Mouse (Mus musculus) neural tube, embryonic 11.5 days (tissue): ENCODE measurements around the gene Gm47289. TPM values are rescaled to one million over a fixed set of nuclear protein-coding genes. Genes with fewer than 3 reads are reported as not detected.

ENCODE experiments used
- ATAC-seq: fragments of 200-750 bp; cut with Nextera tagmentation; 2 replicates; pipeline ENCODE4 v1.8.0; 2017; ENCODE audit warnings: moderate number of reproducible peaks, mild to moderate bottlenecking, moderate TSS enrichment, moderate library complexity; ENCODE audit not compliant: insufficient read depth, low FRiP score, low TSS enrichment
- DNase-seq: peaks from one replicate; pipeline ENCODE4 v3.0.0-alpha.2; 2015; ENCODE audit warnings: low spot score
- H3K27ac ChIP-seq: fragments of 300-500 bp; sonication (generic); 2 replicates; pipeline ENCODE4 v1.5.1; 2014; ENCODE audit warnings: low read depth, mild to moderate bottlenecking, low read length
- H3K27me3 ChIP-seq: fragments of 300-500 bp; sonication (generic); 2 replicates; pipeline ENCODE4 v1.6.1; 2014; ENCODE audit warnings: mild to moderate bottlenecking, low read length, mixed read lengths; ENCODE audit not compliant: control insufficient read depth, insufficient read depth
- H3K36me3 ChIP-seq: fragments of 300-500 bp; sonication (generic); 2 replicates; pipeline ENCODE4 v1.6.1; 2014; ENCODE audit warnings: mild to moderate bottlenecking, low read length, moderate library complexity, mixed read lengths; ENCODE audit not compliant: control insufficient read depth, insufficient read depth
- H3K4me1 ChIP-seq: fragments of 300-500 bp; sonication (generic); 2 replicates; pipeline ENCODE4 v1.6.1; 2014; ENCODE audit warnings: low read length, mixed read lengths; ENCODE audit not compliant: control insufficient read depth, insufficient read depth
- H3K4me2 ChIP-seq: fragments of 300-500 bp; sonication (generic); 2 replicates; pipeline ENCODE4 v1.6.1; 2014; ENCODE audit warnings: low read depth, mild to moderate bottlenecking, moderate library complexity
- H3K4me3 ChIP-seq: fragments of 300-500 bp; sonication (generic); 2 replicates; pipeline ENCODE4 v1.5.1; 2014; ENCODE audit warnings: low read depth, low read length
- H3K9ac ChIP-seq: fragments of 300-500 bp; sonication (generic); 2 replicates; pipeline ENCODE4 v1.6.1; 2014; ENCODE audit warnings: mild to moderate bottlenecking, low read length
- H3K9me3 ChIP-seq: fragments of 300-500 bp; sonication (generic); 2 replicates; pipeline ENCODE4 v1.6.1; 2016; ENCODE audit warnings: low read length; ENCODE audit not compliant: control insufficient read depth
- WGBS: fragments of 180-500 bp; shearing (Covaris S2); extraction: QIAGEN DNeasy Blood & Tissue Kit; methylation state at CpG from one replicate; pipeline ENCODE4 v1.1.7; 2014; 5-methylcytosine and 5-hydroxymethylcytosine counted together
- polyA plus RNA-seq: library from polyadenylated mRNA; unstranded; fragments of >200 nt; fragmentation: Nextera tagmentation; extraction: Ambion mirVana; gene quantifications from 2 replicates; pipeline ENCODE4 v1.2.1, GENCODE M21; 2014

Gene Gm47289
- polyA plus RNA-seq, 1 experiment from 2014 or later, result not detected

- ATAC-seq, result no peak
- no peak overlapping the region for H3K4me3 ChIP-seq
- 0 out of 2 replicates have a peak, but pooled peaks cover 4% of the 10 kb centered on the region for H3K27me3 ChIP-seq
- H3K4me1 ChIP-seq, result no peaks in the 10 kb centered on the region
- no peaks in the 10 kb centered on the region for H3K36me3 ChIP-seq
- H3K9ac ChIP-seq, result no peak overlapping the region
- no peak overlapping the region for H3K27ac ChIP-seq
- 73% methylated on average over 2 of the region's 2 CpGs for WGBS
- H3K9me3 ChIP-seq, result no peaks in the 10 kb centered on the region
- DNase-seq, result no peak
- H3K4me2 ChIP-seq, result no peak overlapping the region
These were observed 7.2 kb upstream of the Gm47289 start for GRCm38 (mm10) chr9:119151751-119152150.

- Histone ChIP-seq H3K9ac (no peak overlapping the region), H3K36me3 (no peaks in the 10 kb centered on the region), H3K9me3 (no peaks in the 10 kb centered on the region), H3K4me3 (no peak overlapping the region), H3K4me2 (no peak overlapping the region), H3K4me1 (no peaks in the 10 kb centered on the region), H3K27me3 (0 out of 2 replicates have a peak, but pooled peaks cover 6% of the 10 kb centered on the region), H3K27ac (no peak overlapping the region)
- 80% methylated on average over 8 of the region's 8 CpGs for WGBS
- DNase-seq, result no peak
- no peak for ATAC-seq
These were observed 3.5 kb upstream of the Gm47289 start for GRCm38 (mm10) chr9:119155416-119155815.

GRCm38 (mm10) chr9:119155826-119156225 is 3.1 kb upstream of the Gm47289 start:
- Histone ChIP-seq H3K27ac (no peak overlapping the region), H3K27me3 (0 out of 2 replicates have a peak, but pooled peaks cover 6% of the 10 kb centered on the region), H3K4me2 (no peak overlapping the region), H3K36me3 (no peaks in the 10 kb centered on the region), H3K9me3 (no peaks in the 10 kb centered on the region), H3K4me3 (no peak overlapping the region), H3K4me1 (no peaks in the 10 kb centered on the region), H3K9ac (no peak overlapping the region)
- DNase-seq, result no peak
- WGBS, result 60% methylated on average over 7 of the region's 7 CpGs
- no peak for ATAC-seq

GRCm38 (mm10) chr9:119156278-119157201 is 2.4 kb upstream of the Gm47289 start, which contains the start of gene Acaa1b:
TSS of gene Acaa1b (minus strand) at chr9:119157093.
- Histone ChIP-seq H3K4me1 (no peaks in the 10 kb centered on the region), H3K9me3 (no peaks in the 10 kb centered on the region), H3K27ac (no peak within 1 kb of the TSS), H3K4me3 (peak within 1 kb of the TSS; percentile 43), H3K36me3 (no peaks in the 10 kb centered on the region), H3K27me3 (0 out of 2 replicates have a peak, but pooled peaks cover 6% of the 10 kb centered on the region), H3K4me2 (peak within 1 kb of the TSS; percentile 53), H3K9ac (peak within 1 kb of the TSS; percentile 32; the same call in 1 of the 2 replicates)
- DNase-seq (peak; percentile 87), ATAC-seq (peak; percentile 94)
- WGBS, result under 1% methylated on average over 61 of the region's 65 CpGs

- no peak overlapping the region for H3K4me3 ChIP-seq
- no peak for ATAC-seq
- no peaks in the 10 kb centered on the region for H3K9me3 ChIP-seq
- no peak overlapping the region for H3K27ac ChIP-seq
- 0 out of 2 replicates have a peak, but pooled peaks cover 6% of the 10 kb centered on the region for H3K27me3 ChIP-seq
- H3K36me3 ChIP-seq, result no peaks in the 10 kb centered on the region
- H3K9ac ChIP-seq, result no peak overlapping the region
- no peaks in the 10 kb centered on the region for H3K4me1 ChIP-seq
- WGBS, result 90% methylated on average over 3 of the region's 3 CpGs
- H3K4me2 ChIP-seq, result no peak overlapping the region
- DNase-seq, result no peak
These were observed 1.7 kb downstream of the Gm47289 start for GRCm38 (mm10) chr9:119160689-119161088.

GRCm38 (mm10) chr9:119164743-119165142 is 5.8 kb downstream of the Gm47289 start:
- 85% methylated on average over 7 of the region's 7 CpGs for whole genome bisulfite sequencing
- Histone ChIP-seq H3K4me1 (no peaks in the 10 kb centered on the region), H3K4me3 (no peak overlapping the region), H3K9me3 (no peaks in the 10 kb centered on the region), H3K4me2 (no peak overlapping the region), H3K27ac (no peak overlapping the region), H3K27me3 (no peaks in the 10 kb centered on the region), H3K36me3 (no peaks in the 10 kb centered on the region), H3K9ac (no peak overlapping the region)
- ATAC-seq, result no peak
- no peak for DNase-seq

- H3K27ac ChIP-seq, result no peak overlapping the region
- no peak for DNase-seq
- 90% methylated on average over 6 of the region's 6 CpGs for WGBS
- no peaks in the 10 kb centered on the region for H3K36me3 ChIP-seq
- ATAC-seq, result no peak
- H3K9ac ChIP-seq, result no peak overlapping the region
- no peaks in the 10 kb centered on the region for H3K9me3 ChIP-seq
- H3K4me3 ChIP-seq, result no peak overlapping the region
- H3K4me1 ChIP-seq, result no peaks in the 10 kb centered on the region
- H3K27me3 ChIP-seq, result no peaks in the 10 kb centered on the region
- no peak overlapping the region for H3K4me2 ChIP-seq
These were observed 6.6 kb downstream of the Gm47289 start for GRCm38 (mm10) chr9:119165548-119165947.

GRCm38 (mm10) chr9:119167608-119168007 is 8.6 kb downstream of the Gm47289 start:
- WGBS, result 92% methylated on average over 2 of the region's 2 CpGs
- no peak for DNase-seq
- Histone ChIP-seq H3K4me2 (no peak overlapping the region), H3K9ac (no peak overlapping the region), H3K36me3 (no peaks in the 10 kb centered on the region), H3K4me1 (no peaks in the 10 kb centered on the region), H3K27me3 (no peaks in the 10 kb centered on the region), H3K27ac (no peak overlapping the region), H3K9me3 (no peaks in the 10 kb centered on the region), H3K4me3 (no peak overlapping the region)
- no peak for ATAC-seq

GRCm38 (mm10) chr9:119179292-119179691 is 20.3 kb downstream of the Gm47289 start:
- H3K4me2 ChIP-seq, result no peak overlapping the region
- WGBS, result 90% methylated on average over 11 of the region's 11 CpGs
- H3K27me3 ChIP-seq, result no peaks in the 10 kb centered on the region
- no peaks in the 10 kb centered on the region for H3K9me3 ChIP-seq
- no peaks in the 10 kb centered on the region for H3K4me1 ChIP-seq
- no peak overlapping the region for H3K27ac ChIP-seq
- H3K9ac ChIP-seq, result no peak overlapping the region
- ATAC-seq (no peak), DNase-seq (no peak)
- H3K36me3 ChIP-seq, result no peaks in the 10 kb centered on the region
- H3K4me3 ChIP-seq, result no peak overlapping the region
